Mouse (Mus musculus) spleen, adult 2 months (tissue): ENCODE results near the gene Pes1.

Experiments
- CTCF ChIP-seq: fragments of 200-500 bp; IDR thresholded peaks from 2 replicates; pipeline ENCODE4 v1.5.1; 2011; ENCODE audit warnings: mild to moderate bottlenecking, inconsistent platforms; ENCODE audit not compliant: insufficient read depth, insufficient read length, insufficient replicate concordance; ENCODE audit errors: extremely low read depth
- POLR2A ChIP-seq: fragments of 200-500 bp; IDR thresholded peaks from 2 replicates; pipeline ENCODE4 v1.6.1; 2011; ENCODE audit warnings: low read depth, low read length, inconsistent platforms

- no peak for TF ChIP-seq CTCF
- no peak for TF ChIP-seq POLR2A
These were observed 31.7 kb downstream of the Pes1 start for GRCm38 (mm10) chr11:3995511-3995910.
